Mouse (Mus musculus): Measurements from ENCODE around the gene Urod. TPM values are rescaled to one million over a fixed set of nuclear protein-coding genes. Genes with fewer than 3 reads are reported as not detected.

Urod gene
- 107 and 109 TPM in 2 replicates for polyA plus RNA-seq (2015; fragmentation: Nextera tagmentation; extraction: Ambion mirVana)

DNA sequence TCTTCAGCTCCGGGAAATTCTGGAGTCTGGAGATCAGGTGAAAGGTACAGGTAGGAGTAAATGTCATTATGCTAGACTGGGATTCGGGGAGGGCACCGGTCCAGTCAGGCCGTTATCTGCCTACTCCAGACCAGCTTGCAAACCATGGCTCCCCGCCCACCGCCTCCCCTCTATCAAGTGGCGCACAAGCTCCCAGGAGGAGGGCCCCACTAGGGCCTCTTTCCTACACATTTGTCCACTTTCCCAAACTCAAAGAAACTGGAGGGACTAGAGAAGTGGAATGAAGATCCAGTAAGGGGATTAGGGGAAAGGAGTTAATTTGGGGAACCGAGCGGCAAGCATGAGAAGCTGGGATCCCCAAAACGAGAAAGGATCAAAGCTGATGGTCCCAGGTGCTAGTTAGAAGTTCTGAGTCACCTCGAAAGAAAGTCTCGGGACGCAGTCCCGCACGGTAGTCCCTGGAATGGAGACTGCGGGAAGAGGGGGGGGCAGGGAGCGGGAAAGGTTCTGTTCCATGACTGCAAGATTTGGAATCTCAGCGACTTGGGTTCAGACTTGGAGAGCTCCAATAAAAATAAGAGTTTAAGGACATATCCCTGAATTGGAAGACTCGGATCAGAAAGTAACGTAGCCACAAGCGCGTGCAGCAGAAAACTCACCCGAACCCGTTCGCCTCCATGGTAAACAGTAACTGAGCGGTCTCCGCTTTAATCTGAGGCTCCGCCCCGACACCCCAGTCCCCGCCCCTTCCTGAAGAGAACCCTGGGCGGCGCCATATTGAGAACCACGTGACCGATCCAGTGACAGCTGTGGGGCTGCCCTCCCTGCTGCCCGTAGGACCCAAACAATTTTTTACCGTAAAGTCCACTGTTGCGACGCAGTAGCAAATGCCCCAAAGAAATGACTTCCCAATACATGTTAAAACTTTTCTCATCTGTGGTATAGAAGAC, at the start of gene Urod:
Gene Urod, minus strand, starts transcription at position 742 of the 950 bp plus-strand sequence.
- under 1% methylated on average over 38 of the region's 38 CpGs for WGBS
- peak; percentile 91 for ATAC-seq (ENCODE audit: low FRiP score, low TSS enrichment)
- peak within 1 kb of the TSS; percentile 98 for H3K4me2 ChIP-seq (replicated peaks; ENCODE audit: low read depth, low read length)
- H3K4me1 ChIP-seq (ENCODE audit: insufficient read depth, low read length): peaks cover 23% of the 10 kb centered on the region
- H3K27me3 ChIP-seq (ENCODE audit: insufficient read depth, low read length): no peaks in the 10 kb centered on the region
- H3K9ac ChIP-seq (replicated peaks; ENCODE audit: low read length): peak within 1 kb of the TSS; percentile 83
- peak within 1 kb of the TSS; percentile 89 for H3K4me3 ChIP-seq (ENCODE audit: low read length)
- H3K36me3 ChIP-seq (ENCODE audit: insufficient read depth, low read length): peaks cover 6% of the 10 kb centered on the region; the same call in 1 of the 2 replicates
- H3K27ac ChIP-seq (ENCODE audit: low read length): peak within 1 kb of the TSS; percentile 75
- H3K9me3 ChIP-seq (ENCODE audit: low read length): no peaks in the 10 kb centered on the region

DNA sequence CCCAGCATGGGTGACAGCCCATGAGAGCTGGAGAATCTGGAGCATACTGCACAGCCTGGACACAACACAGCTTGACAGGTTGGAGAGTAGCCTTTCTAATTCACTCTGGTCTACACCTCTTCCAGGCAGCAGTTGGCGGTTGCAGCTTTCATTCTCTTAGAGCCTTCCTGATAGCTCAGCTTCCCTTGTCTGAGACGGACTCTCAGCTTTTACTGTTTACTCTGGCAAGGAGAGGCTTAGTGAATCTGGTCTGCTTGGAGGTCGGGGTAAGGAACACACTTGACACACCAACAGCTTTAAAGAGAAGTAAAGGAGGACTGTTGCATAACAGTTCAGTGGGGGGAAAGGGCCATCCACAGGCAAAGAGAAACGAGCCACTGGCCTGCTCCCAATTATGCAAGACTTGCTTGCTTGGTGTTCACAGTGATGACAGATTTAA, 47.1 kb upstream of the Urod start:
- Histone ChIP-seq H3K9me3 (ENCODE audit: low read length) (no peaks in the 10 kb centered on the region), H3K36me3 (ENCODE audit: insufficient read depth, low read length) (no peaks in the 10 kb centered on the region), H3K27me3 (ENCODE audit: insufficient read depth, low read length) (no peaks in the 10 kb centered on the region), H3K4me1 (ENCODE audit: insufficient read depth, low read length) (peaks cover 21% of the 10 kb centered on the region), H3K4me3 (ENCODE audit: low read length) (no peak overlapping the region), H3K27ac (ENCODE audit: low read length) (no peak overlapping the region), H3K9ac (replicated peaks; ENCODE audit: low read length) (no peak overlapping the region), H3K4me2 (replicated peaks; ENCODE audit: low read depth, low read length) (no peak overlapping the region)
- ATAC-seq (ENCODE audit: low FRiP score, low TSS enrichment): no peak
- WGBS: 70% methylated on average over 4 of the region's 4 CpGs

DNA sequence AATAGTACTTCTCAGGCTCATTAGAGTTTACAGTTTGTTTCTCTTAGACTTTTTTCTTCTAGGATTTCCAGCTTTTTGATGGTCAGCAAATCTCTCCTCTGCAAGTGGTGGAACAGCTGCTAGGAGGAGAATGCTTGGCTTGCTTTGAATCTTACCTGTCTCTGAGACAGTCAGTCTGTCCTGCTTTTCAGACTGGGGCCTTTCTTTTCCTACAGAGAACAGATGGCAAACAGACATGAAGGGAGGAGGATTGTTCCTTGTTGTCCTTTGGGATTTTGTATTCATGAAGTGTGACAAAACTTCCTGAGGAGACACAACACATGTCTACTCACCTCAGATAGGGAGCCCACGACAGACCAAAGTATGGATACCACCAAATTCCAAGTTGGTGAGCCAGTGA, 46.6 kb upstream of the Urod start:
- Histone ChIP-seq H3K27me3 (ENCODE audit: insufficient read depth, low read length) (no peaks in the 10 kb centered on the region), H3K4me3 (ENCODE audit: low read length) (no peak overlapping the region), H3K4me2 (replicated peaks; ENCODE audit: low read depth, low read length) (no peak overlapping the region), H3K4me1 (ENCODE audit: insufficient read depth, low read length) (peaks cover 21% of the 10 kb centered on the region), H3K9me3 (ENCODE audit: low read length) (no peaks in the 10 kb centered on the region), H3K27ac (ENCODE audit: low read length) (peak overlapping the region; percentile 77; the same call in 1 of the 2 replicates), H3K36me3 (ENCODE audit: insufficient read depth, low read length) (no peaks in the 10 kb centered on the region), H3K9ac (replicated peaks; ENCODE audit: low read length) (no peak overlapping the region)
- no peak for ATAC-seq (ENCODE audit: low FRiP score, low TSS enrichment)
- WGBS: 71% methylated on average over 1 of the region's 1 CpGs

DNA sequence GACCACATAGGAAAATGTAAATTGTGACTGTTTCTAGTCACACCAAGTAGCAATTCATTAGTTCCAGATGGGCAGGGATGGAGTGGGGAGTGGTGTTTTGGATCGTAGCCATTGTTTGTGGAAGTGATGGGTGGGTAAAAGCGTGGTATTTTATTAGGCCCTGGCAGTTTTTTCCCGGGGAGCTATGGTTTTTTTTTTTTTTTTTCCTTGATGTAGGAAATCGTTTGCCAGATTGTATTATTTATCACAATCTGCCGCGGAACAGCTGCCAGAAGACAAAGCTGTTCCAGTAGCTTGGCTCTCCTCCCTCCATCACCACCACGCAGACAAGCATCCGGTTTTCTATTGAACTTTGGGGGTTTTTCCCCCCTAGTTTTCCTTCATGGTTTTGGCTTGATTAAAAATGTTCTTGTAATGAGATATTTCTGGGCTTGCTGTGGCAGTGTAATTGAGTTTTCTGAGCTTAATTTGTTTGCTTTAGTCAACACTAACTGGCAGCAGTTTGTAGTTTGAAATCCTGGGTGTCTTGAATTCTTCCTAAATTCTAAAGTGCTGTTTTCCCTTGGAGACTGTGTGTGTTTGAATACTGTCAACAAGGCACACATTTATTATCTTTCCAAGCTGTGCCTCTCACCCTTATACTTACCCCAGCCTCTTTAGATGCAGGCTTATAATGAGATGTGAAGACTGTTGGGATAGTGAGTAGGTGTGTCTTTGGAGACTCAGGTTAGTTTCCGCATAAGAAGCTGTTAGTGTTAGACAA, 45.9 kb upstream of the Urod start:
- ATAC-seq (ENCODE audit: low FRiP score, low TSS enrichment): no peak
- Histone ChIP-seq H3K36me3 (ENCODE audit: insufficient read depth, low read length) (no peaks in the 10 kb centered on the region), H3K27me3 (ENCODE audit: insufficient read depth, low read length) (no peaks in the 10 kb centered on the region), H3K4me2 (replicated peaks; ENCODE audit: low read depth, low read length) (peak overlapping the region; percentile 10; the same call in 1 of the 2 replicates), H3K9ac (replicated peaks; ENCODE audit: low read length) (no peak overlapping the region), H3K9me3 (ENCODE audit: low read length) (no peaks in the 10 kb centered on the region), H3K4me1 (ENCODE audit: insufficient read depth, low read length) (peaks cover 21% of the 10 kb centered on the region), H3K27ac (ENCODE audit: low read length) (peak overlapping the region; percentile 77), H3K4me3 (ENCODE audit: low read length) (no peak overlapping the region)
- 24% methylated on average over 9 of the region's 9 CpGs for WGBS

DNA sequence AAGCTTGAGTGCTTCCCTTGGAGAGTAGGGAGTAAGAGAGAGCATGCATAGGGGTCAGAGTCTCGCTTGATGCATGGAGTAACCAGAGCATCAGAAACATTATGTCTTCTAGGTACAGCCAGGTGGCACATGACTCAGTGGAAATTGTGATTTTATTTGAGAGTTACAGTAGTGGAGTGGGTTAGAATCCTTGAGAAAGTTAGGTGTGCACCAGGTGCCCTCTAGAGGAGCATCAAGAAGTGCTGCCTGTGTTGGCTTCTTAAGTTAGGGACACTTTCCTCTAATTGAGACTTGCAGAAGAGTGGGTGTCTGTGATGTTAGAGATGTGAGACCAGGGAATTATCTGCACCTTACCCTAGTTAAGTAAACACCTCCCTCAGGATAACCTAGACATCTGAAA, 36.9 kb upstream of the Urod start:
- Histone ChIP-seq H3K4me2 (replicated peaks; ENCODE audit: low read depth, low read length) (no peak overlapping the region), H3K27me3 (ENCODE audit: insufficient read depth, low read length) (no peaks in the 10 kb centered on the region)
- WGBS: 90% methylated on average over 1 of the region's 1 CpGs

DNA sequence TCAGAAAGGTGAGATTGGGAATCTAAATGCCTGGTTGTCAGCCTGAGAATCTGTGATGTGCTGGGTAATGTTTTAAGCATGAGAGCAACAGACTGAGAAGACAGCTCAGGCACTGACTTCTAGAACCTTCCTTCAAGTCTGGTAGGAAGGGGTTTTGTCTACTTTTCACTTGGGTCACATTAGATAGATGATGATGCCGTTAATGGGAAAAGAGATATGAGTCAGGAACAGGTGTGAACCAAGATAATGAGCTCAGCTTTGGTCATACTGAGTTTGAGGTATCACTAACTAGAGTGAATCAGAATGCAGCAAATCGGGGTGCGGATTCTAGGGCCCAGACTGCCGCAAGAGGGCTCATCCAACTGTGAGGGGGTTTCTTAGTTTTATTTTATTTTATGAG, 29.3 kb upstream of the Urod start:
- no peak for ATAC-seq (ENCODE audit: low FRiP score, low TSS enrichment)
- Histone ChIP-seq H3K9ac (replicated peaks; ENCODE audit: low read length) (no peak overlapping the region), H3K27me3 (ENCODE audit: insufficient read depth, low read length) (no peaks in the 10 kb centered on the region), H3K9me3 (ENCODE audit: low read length) (no peaks in the 10 kb centered on the region), H3K4me2 (replicated peaks; ENCODE audit: low read depth, low read length) (no peak overlapping the region), H3K4me3 (ENCODE audit: low read length) (no peak overlapping the region), H3K36me3 (ENCODE audit: insufficient read depth, low read length) (peaks cover 16% of the 10 kb centered on the region; the same call in 1 of the 2 replicates), H3K27ac (ENCODE audit: low read length) (no peak overlapping the region), H3K4me1 (ENCODE audit: insufficient read depth, low read length) (peaks cover 10% of the 10 kb centered on the region)
- 95% methylated on average over 4 of the region's 4 CpGs for WGBS

More for the DNA sequence above, 36.9 kb upstream of the Urod start:
- peaks cover 12% of the 10 kb centered on the region; the same call in 1 of the 2 replicates for H3K36me3 ChIP-seq (ENCODE audit: insufficient read depth, low read length)
- no peak for ATAC-seq (ENCODE audit: low FRiP score, low TSS enrichment)
- no peak overlapping the region for H3K4me3 ChIP-seq (ENCODE audit: low read length)
- H3K27ac ChIP-seq (ENCODE audit: low read length): no peak overlapping the region
- H3K9me3 ChIP-seq (ENCODE audit: low read length): no peaks in the 10 kb centered on the region
- no peaks in the 10 kb centered on the region for H3K4me1 ChIP-seq (ENCODE audit: insufficient read depth, low read length)
- no peak overlapping the region for H3K9ac ChIP-seq (replicated peaks; ENCODE audit: low read length)

DNA sequence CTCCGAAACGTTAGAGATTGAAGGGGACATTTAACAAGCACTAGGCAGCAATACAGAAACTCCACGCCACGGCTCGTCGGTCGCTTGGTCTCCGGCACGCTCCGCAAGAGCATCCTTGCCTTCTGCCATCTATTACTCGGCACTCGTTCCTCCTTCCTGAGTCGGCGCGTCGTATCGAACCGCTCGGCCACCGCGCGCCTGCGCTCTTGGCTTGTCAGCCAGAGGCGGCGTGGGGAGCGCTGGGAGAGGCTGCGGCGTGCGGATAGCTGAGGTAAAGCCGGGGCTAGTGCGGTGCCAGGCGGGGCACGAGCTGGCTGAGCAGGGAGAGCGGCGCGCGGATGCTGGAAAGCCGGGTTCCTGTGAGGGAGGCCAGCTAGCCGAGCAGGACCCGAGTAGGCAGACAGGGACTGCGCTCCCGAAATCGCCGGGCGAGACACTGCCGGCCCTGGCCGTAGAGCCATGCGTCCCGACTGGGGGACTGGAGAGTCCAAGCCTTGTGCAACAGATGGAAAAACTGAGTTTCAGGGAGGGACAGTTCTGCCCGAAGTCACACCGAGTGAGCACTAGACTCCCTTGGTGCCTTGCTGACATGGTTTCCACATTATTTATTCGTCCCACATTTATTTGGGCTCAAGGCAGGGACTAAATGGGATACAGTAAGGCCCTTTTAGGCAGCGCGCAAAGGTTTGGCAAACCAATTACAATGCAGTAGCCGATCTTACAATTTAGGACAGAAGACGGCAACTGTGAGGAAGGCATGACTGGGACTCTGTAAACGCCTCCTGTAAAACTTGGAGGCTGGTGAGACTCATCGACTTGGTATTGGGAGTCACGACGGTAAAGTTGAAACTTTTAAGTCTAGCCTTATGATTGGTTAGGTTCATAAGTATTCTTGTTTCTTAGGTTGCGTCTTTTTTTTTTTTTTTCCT, 25.3 kb upstream of the Urod start, which contains the start of gene Eif2b3:
Gene Eif2b3, plus strand, starts transcription at position 197 of the 929 bp plus-strand sequence.
- no peaks in the 10 kb centered on the region for H3K27me3 ChIP-seq (ENCODE audit: insufficient read depth, low read length)
- H3K4me2 ChIP-seq (replicated peaks; ENCODE audit: low read depth, low read length): peak within 1 kb of the TSS; percentile 73
- H3K27ac ChIP-seq (ENCODE audit: low read length): no peak within 1 kb of the TSS
- H3K36me3 ChIP-seq (ENCODE audit: insufficient read depth, low read length): peaks cover 10% of the 10 kb centered on the region; the same call in 1 of the 2 replicates
- H3K4me3 ChIP-seq (ENCODE audit: low read length): peak within 1 kb of the TSS; percentile 90
- H3K9ac ChIP-seq (replicated peaks; ENCODE audit: low read length): peak within 1 kb of the TSS; percentile 90
- H3K4me1 ChIP-seq (ENCODE audit: insufficient read depth, low read length): peaks cover 10% of the 10 kb centered on the region
- no peaks in the 10 kb centered on the region for H3K9me3 ChIP-seq (ENCODE audit: low read length)
- ATAC-seq (ENCODE audit: low FRiP score, low TSS enrichment): peak; percentile 97
- WGBS: under 1% methylated on average over 61 of the region's 61 CpGs

DNA sequence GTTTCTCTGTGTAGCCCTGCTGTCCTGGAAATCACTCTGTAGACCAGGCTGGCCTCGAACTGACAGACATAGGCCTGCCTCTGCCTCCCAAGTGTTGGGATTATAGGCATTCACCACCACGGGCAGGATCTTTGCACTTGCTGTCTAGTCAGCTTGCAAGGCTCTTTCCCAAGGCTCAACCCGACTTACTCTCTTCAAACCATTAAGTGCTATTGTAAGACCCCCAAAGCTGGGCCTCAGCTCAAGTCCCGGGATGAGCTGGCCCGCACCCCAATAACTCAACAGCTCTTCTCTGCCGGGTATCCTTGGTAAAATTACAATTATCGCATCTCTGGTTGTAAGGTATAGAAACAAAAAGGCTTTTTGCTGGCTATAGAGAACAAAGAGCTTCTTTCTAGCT, 24.1 kb upstream of the Urod start:
- ATAC-seq (ENCODE audit: low FRiP score, low TSS enrichment): no peak
- WGBS: 87% methylated on average over 7 of the region's 7 CpGs
- Histone ChIP-seq H3K27me3 (ENCODE audit: insufficient read depth, low read length) (no peaks in the 10 kb centered on the region), H3K4me2 (replicated peaks; ENCODE audit: low read depth, low read length) (no peak overlapping the region), H3K27ac (ENCODE audit: low read length) (no peak overlapping the region), H3K36me3 (ENCODE audit: insufficient read depth, low read length) (peaks cover 6% of the 10 kb centered on the region; the same call in 1 of the 2 replicates), H3K9ac (replicated peaks; ENCODE audit: low read length) (no peak overlapping the region), H3K4me3 (ENCODE audit: low read length) (no peak overlapping the region), H3K4me1 (ENCODE audit: insufficient read depth, low read length) (peaks cover 10% of the 10 kb centered on the region), H3K9me3 (ENCODE audit: low read length) (no peaks in the 10 kb centered on the region)

DNA sequence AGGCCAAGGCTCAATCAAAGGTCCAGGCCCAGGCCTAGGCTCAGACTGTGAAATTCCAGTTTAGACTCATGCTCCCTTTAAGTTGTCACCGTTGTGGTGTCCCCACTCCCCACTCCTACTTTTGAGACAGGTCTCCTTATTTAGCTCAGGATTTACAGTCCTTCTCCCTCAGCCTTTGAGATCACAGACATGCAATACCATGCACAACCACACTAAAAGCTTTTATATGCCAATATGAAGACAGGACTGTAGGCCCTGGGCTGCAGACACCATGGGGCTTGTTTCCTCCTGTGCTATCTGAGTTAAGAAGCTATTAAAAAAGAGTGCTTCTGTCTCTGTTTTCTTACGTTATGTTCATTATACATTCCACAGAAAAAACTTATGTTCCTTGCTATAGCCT, 23.5 kb upstream of the Urod start:
- WGBS: 83% methylated on average over 2 of the region's 2 CpGs
- no peak for ATAC-seq (ENCODE audit: low FRiP score, low TSS enrichment)
- peaks cover 5% of the 10 kb centered on the region; the same call in 1 of the 2 replicates for H3K36me3 ChIP-seq (ENCODE audit: insufficient read depth, low read length)
- H3K9me3 ChIP-seq (ENCODE audit: low read length): no peaks in the 10 kb centered on the region
- H3K4me1 ChIP-seq (ENCODE audit: insufficient read depth, low read length): peaks cover 10% of the 10 kb centered on the region
- H3K27ac ChIP-seq (ENCODE audit: low read length): no peak overlapping the region
- H3K4me2 ChIP-seq (replicated peaks; ENCODE audit: low read depth, low read length): no peak overlapping the region
- H3K4me3 ChIP-seq (ENCODE audit: low read length): no peak overlapping the region
- H3K9ac ChIP-seq (replicated peaks; ENCODE audit: low read length): no peak overlapping the region
- H3K27me3 ChIP-seq (ENCODE audit: insufficient read depth, low read length): no peaks in the 10 kb centered on the region
